Mouse (Mus musculus) limb, embryonic 15.5 days (tissue): ENCODE data around the gene Il6ra. TPM values are rescaled to one million over a fixed set of nuclear protein-coding genes. Genes with fewer than 3 reads are reported as not detected.

Experiments used
- ATAC-seq: fragments of 200-750 bp; cut with Nextera tagmentation; 2 replicates; pipeline ENCODE4 v1.8.0; 2017; ENCODE audit warnings: low read depth, moderate TSS enrichment; ENCODE audit not compliant: insufficient number of reproducible peaks, low FRiP score, low TSS enrichment
- H3K27ac ChIP-seq: fragments of 300-500 bp; sonication (generic); 2 replicates; pipeline ENCODE4 v1.5.1; 2015; ENCODE audit warnings: moderate library complexity, mild to moderate bottlenecking, inconsistent platforms
- H3K27me3 ChIP-seq: fragments of 300-500 bp; sonication (generic); 2 replicates; pipeline ENCODE4 v1.6.1; 2015; ENCODE audit warnings: inconsistent platforms
- H3K36me3 ChIP-seq: fragments of 300-500 bp; sonication (generic); 2 replicates; pipeline ENCODE4 v1.6.1; 2015; ENCODE audit warnings: inconsistent platforms
- H3K4me1 ChIP-seq: fragments of 300-500 bp; sonication (generic); 2 replicates; pipeline ENCODE4 v1.6.1; 2015; ENCODE audit warnings: inconsistent platforms
- H3K4me2 ChIP-seq: fragments of 300-500 bp; sonication (generic); 2 replicates; pipeline ENCODE4 v1.6.1; 2015; ENCODE audit warnings: mild to moderate bottlenecking, inconsistent platforms
- H3K4me3 ChIP-seq: fragments of 300-500 bp; sonication (generic); 2 replicates; pipeline ENCODE4 v1.5.1; 2015; ENCODE audit warnings: mild to moderate bottlenecking, inconsistent platforms
- H3K9ac ChIP-seq: fragments of 300-500 bp; sonication (generic); 2 replicates; pipeline ENCODE4 v1.6.1; 2015; ENCODE audit warnings: inconsistent platforms
- H3K9me3 ChIP-seq: fragments of 300-500 bp; sonication (generic); 2 replicates; pipeline ENCODE4 v1.6.1; 2016; ENCODE audit warnings: inconsistent platforms
- WGBS: fragments of 180-500 bp; shearing (Covaris S2); methylation state at CpG from one replicate; pipeline ENCODE4 v1.1.7; 2015; 5-methylcytosine and 5-hydroxymethylcytosine counted together
- polyA plus RNA-seq: library from polyadenylated mRNA; unstranded; fragments of >200 nt; fragmentation: Nextera tagmentation; extraction: Ambion mirVana; gene quantifications from 2 replicates; pipeline ENCODE4 v1.2.1, GENCODE M21; 2015

The Il6ra gene
- polyA plus RNA-seq, 1 experiment from 2014 or later: 2.9 TPM

DNA sequence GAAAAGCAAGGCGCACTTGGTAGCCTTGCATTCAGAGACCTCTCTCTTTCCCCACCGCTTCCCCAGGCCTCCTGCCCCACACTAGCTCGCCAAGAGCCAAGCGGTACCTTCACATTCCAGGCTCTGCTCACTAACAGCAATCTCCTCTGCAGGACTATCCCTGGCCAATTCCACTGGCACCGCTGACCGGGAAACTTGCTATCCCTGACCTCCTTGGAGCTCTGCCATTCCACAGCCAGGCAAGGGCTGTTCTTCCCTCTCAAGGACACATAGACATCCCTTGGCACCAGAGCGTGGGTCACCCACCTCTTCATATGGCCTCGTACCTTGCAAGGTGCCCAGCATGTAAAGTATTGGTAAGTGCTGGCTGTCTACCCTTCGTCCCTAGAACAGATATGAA lies 29.9 kb upstream of the Il6ra start:
- no peaks in the 10 kb centered on the region for H3K4me1 ChIP-seq
- no peaks in the 10 kb centered on the region for H3K27me3 ChIP-seq
- no peak overlapping the region for H3K9ac ChIP-seq
- peaks cover 96% of the 10 kb centered on the region for H3K36me3 ChIP-seq
- H3K4me2 ChIP-seq: no peak overlapping the region
- no peaks in the 10 kb centered on the region for H3K9me3 ChIP-seq
- WGBS: 91% methylated on average over 9 of the region's 9 CpGs
- no peak overlapping the region for H3K27ac ChIP-seq
- no peak overlapping the region for H3K4me3 ChIP-seq
- no peak for ATAC-seq

DNA sequence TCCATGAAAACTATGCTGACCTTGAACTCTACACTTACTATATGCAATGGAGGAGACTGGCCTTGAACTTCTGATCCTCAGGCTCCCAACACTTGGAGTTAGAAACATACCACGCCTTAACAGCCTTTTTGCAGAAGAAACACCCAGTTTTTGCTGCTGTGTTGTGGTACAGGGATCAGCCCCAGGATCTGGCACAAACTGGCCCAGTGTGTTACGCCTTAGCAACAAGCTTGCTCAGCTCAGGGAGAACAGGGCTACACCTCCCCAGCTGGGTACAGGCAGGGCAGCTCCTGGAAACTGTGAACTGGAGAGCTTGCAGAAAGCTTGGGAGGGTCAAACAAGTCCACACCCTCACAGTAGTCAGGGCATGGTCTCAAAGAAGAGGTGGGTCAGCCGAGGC lies 23.5 kb upstream of the Il6ra start:
- Histone ChIP-seq H3K4me3 (no peak overlapping the region), H3K36me3 (peaks cover 58% of the 10 kb centered on the region), H3K9me3 (no peaks in the 10 kb centered on the region), H3K27ac (no peak overlapping the region), H3K27me3 (no peaks in the 10 kb centered on the region), H3K4me2 (no peak overlapping the region), H3K4me1 (no peaks in the 10 kb centered on the region), H3K9ac (no peak overlapping the region)
- WGBS: 81% methylated on average over 3 of the region's 3 CpGs
- ATAC-seq: no peak

DNA sequence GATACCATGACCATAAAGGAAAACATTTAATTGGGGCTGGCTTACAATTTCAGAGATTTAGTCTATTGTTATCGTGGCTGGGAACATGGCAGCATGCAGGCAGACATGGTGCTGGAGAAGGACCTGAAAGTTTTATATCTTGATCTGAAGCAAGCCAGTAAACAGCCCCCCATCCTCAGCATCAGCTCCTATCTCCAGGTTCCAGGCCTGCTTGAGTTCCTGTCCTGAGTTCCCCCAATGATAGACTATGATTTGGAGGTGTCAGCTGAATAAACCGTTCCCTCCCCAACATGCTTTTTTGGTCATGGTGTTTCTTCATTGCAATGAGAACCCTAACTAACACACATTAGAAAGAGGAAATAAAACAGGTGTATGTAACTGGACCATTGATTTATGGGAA lies 19.9 kb upstream of the Il6ra start:
- H3K27ac ChIP-seq: no peak overlapping the region
- H3K9ac ChIP-seq: no peak overlapping the region
- no peaks in the 10 kb centered on the region for H3K27me3 ChIP-seq
- H3K4me1 ChIP-seq: no peaks in the 10 kb centered on the region
- H3K4me3 ChIP-seq: no peak overlapping the region
- peaks cover 27% of the 10 kb centered on the region for H3K36me3 ChIP-seq
- 87% methylated on average over 2 of the region's 2 CpGs for WGBS
- no peak for ATAC-seq
- no peak overlapping the region for H3K4me2 ChIP-seq
- no peaks in the 10 kb centered on the region for H3K9me3 ChIP-seq

DNA sequence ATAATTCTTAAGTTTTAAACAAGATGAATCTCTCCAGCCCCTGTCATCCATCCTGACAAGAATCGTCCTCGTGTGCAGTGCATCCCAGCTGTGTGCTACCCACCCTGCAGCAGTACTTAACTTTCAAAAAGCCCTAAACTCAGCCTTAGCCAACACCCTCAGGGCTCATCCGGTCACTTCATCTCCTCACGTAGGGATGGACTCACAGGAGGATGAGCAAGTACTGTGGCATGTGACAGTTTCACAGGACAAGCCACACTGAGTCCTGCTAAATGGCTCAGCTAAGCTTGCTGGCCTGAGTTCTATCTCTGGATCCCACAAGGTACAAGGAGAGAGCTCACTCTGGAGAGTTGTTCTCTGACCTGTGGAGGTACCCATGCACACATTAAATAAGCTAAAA lies 16.0 kb upstream of the Il6ra start:
- Histone ChIP-seq H3K27ac (no peak overlapping the region), H3K4me2 (no peak overlapping the region), H3K9ac (no peak overlapping the region), H3K9me3 (no peaks in the 10 kb centered on the region), H3K36me3 (no peaks in the 10 kb centered on the region), H3K4me3 (no peak overlapping the region), H3K4me1 (no peaks in the 10 kb centered on the region), H3K27me3 (no peaks in the 10 kb centered on the region)
- no peak for ATAC-seq
- WGBS: 62% methylated on average over 4 of the region's 4 CpGs

DNA sequence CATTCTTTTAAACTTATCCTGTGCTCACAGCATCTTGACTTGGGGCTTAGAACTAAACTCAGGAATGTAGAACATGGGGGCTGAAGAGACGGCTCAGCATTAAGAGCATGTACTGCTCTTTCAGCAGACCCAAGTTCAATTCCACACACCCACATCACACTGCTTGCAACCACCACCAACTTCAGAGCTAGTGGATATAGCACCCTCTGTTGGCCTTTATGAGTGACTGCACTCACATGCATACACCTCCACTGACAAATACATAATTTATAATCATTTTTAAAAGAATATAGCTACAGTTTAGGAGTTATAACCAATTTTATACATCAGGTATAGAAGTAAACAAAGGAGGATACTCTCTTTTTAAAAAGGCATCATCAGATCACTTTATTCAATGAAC lies 13.4 kb upstream of the Il6ra start:
- H3K9ac ChIP-seq: no peak overlapping the region
- no peaks in the 10 kb centered on the region for H3K9me3 ChIP-seq
- no peaks in the 10 kb centered on the region for H3K4me1 ChIP-seq
- H3K4me3 ChIP-seq: no peak overlapping the region
- H3K27ac ChIP-seq: no peak overlapping the region
- H3K36me3 ChIP-seq: no peaks in the 10 kb centered on the region
- H3K4me2 ChIP-seq: no peak overlapping the region
- H3K27me3 ChIP-seq: no peaks in the 10 kb centered on the region
- no peak for ATAC-seq
- 95% methylated on average over 1 of the region's 1 CpGs for WGBS

DNA sequence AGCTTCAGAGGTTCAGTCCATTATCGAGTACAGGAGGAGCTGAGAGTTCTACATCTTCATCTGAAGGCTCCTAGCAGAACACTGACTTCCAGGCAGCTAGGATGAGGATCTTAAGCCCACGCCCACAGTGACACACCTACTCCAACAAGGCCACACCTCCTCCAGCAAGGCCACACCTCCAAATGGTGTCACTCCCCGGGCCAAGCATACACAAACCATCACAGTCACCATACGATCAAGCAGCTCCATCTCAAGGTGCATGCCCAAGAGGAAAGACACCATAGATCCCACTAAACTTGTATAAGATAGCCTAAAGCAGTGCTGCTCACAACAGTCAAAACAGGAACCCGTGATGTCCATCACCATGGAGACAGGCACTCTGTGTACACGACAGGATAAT lies 7.7 kb upstream of the Il6ra start:
- Histone ChIP-seq H3K4me3 (no peak overlapping the region), H3K9me3 (no peaks in the 10 kb centered on the region), H3K27me3 (no peaks in the 10 kb centered on the region), H3K4me1 (no peaks in the 10 kb centered on the region), H3K9ac (no peak overlapping the region), H3K36me3 (no peaks in the 10 kb centered on the region), H3K27ac (no peak overlapping the region), H3K4me2 (no peak overlapping the region)
- no peak for ATAC-seq
- WGBS: 59% methylated on average over 6 of the region's 6 CpGs

DNA sequence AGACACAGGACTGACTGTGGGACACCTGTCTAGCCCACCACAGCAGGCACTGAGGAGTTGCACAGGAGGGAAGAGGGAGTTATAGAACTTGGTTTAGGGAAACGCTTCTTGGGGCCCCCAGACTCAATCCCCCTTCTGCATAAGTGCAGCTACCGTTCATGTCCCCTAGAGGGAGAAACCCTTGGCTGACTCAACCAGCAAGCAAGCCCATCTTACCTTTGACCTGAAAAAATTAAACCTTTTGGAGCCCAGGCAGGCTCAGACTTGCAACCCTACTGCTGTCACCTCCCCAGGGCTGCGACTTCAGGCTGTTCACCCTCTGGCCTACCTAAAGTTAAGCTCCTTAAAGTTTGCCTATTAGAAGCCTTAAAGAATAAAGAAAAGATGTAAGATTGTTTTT lies 4.4 kb upstream of the Il6ra start:
- 50% methylated on average over 3 of the region's 3 CpGs for WGBS
- no peak overlapping the region for H3K9ac ChIP-seq
- H3K36me3 ChIP-seq: no peaks in the 10 kb centered on the region
- no peak overlapping the region for H3K4me3 ChIP-seq
- H3K4me1 ChIP-seq: peaks cover 15% of the 10 kb centered on the region
- no peak for ATAC-seq
- H3K27ac ChIP-seq: no peak overlapping the region
- peaks cover 22% of the 10 kb centered on the region; the same call in 1 of the 2 replicates for H3K27me3 ChIP-seq
- no peaks in the 10 kb centered on the region for H3K9me3 ChIP-seq
- no peak overlapping the region for H3K4me2 ChIP-seq

DNA sequence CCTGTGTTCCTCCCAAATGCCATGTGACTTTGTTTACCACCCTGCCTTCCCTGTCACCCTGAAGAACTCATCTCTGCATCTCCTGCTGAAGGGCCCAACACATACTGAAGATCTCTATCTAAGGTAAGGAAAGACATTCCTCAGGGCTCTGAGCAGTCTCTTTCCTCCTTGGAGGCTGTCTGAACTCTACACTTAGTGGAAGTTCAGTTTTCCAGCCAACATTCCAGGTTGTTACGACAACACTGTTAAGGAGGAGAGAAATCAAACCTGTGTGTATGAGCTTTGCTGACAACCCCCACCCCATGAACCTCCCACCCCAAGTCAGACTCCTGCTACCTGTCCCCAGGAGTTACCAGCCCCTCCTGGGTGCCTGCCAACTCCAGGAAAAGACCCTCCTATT lies 3.6 kb upstream of the Il6ra start:
- H3K4me3 ChIP-seq: no peak overlapping the region
- no peak overlapping the region for H3K9ac ChIP-seq
- no peaks in the 10 kb centered on the region for H3K36me3 ChIP-seq
- no peak for ATAC-seq
- H3K4me2 ChIP-seq: no peak overlapping the region
- H3K27ac ChIP-seq: no peak overlapping the region
- H3K4me1 ChIP-seq: peaks cover 19% of the 10 kb centered on the region
- peaks cover 26% of the 10 kb centered on the region for H3K27me3 ChIP-seq
- H3K9me3 ChIP-seq: no peaks in the 10 kb centered on the region
- 52% methylated on average over 1 of the region's 1 CpGs for WGBS

DNA sequence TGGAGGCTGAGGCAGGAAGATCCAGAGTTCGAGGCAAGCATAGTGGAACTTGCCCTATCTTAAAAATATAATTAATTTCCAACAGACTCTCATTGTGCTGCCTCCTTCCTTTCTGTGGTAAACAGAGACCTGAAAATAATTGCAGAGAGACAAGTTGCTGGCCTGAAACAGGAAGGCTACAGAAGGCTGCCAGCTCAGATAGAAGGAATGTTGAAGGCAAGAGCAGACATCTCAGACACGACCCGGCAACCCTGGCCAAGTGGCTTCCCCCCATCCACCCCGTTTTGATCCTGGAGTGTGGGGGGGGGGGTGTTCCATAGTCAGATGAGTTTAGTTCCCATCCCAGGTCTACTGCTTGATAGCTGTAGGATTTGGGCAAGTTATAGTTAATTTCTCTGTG lies 1.7 kb upstream of the Il6ra start:
- 70% methylated on average over 4 of the region's 4 CpGs for WGBS
- Histone ChIP-seq H3K36me3 (no peaks in the 10 kb centered on the region), H3K27ac (no peak overlapping the region), H3K4me3 (no peak overlapping the region), H3K27me3 (peaks cover 26% of the 10 kb centered on the region), H3K4me2 (no peak overlapping the region), H3K9ac (no peak overlapping the region), H3K4me1 (peaks cover 20% of the 10 kb centered on the region), H3K9me3 (no peaks in the 10 kb centered on the region)
- ATAC-seq: no peak

DNA sequence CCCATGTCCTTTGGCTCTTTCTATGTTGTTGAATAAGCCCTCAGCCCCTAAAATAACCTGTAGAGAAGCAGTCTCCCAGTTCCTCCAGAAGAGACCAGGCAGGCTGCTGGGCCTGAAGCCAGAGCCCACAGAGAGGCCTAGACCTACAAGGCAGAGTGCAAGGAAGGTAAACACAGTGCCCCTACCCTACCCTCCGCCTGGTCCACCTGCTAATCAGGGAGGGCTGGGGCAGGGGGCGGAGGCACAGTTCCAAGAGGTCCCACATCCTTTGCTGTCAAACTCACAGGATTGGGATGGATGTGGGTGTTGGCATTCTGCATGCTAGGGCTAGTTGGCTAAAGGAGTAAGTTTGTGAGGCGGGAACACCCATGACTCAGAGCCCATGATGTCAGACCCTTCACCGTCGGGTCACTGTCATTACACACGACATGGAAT lies 871 bp downstream of the Il6ra start:
- H3K9ac ChIP-seq: no peak overlapping the region
- H3K4me3 ChIP-seq: peak overlapping the region; percentile 56
- WGBS: 34% methylated on average over 6 of the region's 6 CpGs
- H3K27me3 ChIP-seq: peaks cover 26% of the 10 kb centered on the region
- no peaks in the 10 kb centered on the region for H3K9me3 ChIP-seq
- peak overlapping the region; percentile 100 for H3K4me2 ChIP-seq
- no peak overlapping the region for H3K27ac ChIP-seq
- no peaks in the 10 kb centered on the region for H3K36me3 ChIP-seq
- no peak for ATAC-seq
- H3K4me1 ChIP-seq: peaks cover 21% of the 10 kb centered on the region

DNA sequence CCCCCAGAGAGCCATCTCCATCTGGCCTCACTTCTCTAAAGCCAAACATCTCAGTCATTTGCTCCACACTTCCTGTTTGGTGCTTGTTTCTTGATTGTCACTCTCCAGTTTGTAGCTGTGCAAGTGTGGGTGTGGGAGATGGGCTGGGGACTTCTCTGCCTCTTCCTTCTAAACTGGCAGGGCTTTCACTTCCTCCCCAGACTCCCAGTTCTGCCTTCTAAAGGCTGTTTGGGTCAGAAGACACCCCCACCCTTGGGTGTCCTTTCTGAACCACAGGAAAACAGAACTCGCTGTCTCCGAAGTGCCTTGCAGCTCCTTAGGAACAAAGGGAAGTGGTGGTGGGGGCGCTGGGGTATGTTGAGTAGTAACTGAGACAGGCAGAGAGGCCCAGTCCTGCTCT lies 1.8 kb downstream of the Il6ra start:
- ATAC-seq: no peak
- no peak overlapping the region for H3K4me3 ChIP-seq
- H3K4me2 ChIP-seq: no peak overlapping the region
- H3K27ac ChIP-seq: no peak overlapping the region
- no peaks in the 10 kb centered on the region for H3K9me3 ChIP-seq
- peaks cover 21% of the 10 kb centered on the region for H3K4me1 ChIP-seq
- H3K27me3 ChIP-seq: peaks cover 26% of the 10 kb centered on the region
- H3K9ac ChIP-seq: no peak overlapping the region
- no peaks in the 10 kb centered on the region for H3K36me3 ChIP-seq
- 91% methylated on average over 3 of the region's 3 CpGs for WGBS

DNA sequence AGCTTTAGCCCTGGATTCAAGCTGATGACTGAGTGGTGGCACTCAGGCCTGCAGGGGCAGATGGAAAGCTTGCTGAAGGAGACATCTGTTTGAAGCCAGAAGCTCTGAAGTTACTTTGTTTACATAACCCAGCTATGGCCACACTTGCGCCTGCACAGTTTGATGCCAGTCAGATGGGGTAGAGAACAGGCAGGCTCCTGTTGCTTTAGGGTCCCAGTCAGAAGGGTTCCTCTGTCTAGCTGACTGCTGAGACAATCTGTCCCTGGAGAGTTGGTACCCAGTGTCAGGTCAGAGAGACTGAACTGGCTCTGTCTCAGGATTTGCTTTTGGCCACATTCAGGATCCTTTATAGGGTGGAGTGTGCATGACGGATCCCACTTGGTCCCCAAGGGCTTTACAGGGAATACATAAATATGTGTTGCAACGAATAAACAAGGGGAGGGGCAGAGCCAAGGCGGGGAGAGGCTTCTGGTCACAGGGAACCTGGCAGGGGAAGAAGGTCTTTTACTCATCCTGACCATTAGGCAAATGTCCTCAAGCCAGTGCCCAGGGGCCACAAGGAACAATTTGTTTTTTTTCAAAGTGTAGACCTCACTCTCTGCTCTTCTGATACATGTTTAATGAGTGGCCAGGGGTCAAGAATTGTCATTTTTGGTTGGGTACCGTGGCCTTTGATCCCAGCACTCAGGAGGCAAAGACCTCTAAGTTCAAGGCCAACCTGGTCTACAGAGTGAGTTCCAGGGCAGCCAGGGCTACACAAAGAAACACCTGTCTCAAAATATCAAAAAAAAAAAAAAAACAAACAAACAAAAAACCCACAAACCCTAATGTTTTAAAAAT lies 3.1 kb downstream of the Il6ra start:
- Histone ChIP-seq H3K36me3 (no peaks in the 10 kb centered on the region), H3K4me1 (peaks cover 21% of the 10 kb centered on the region), H3K27me3 (peaks cover 26% of the 10 kb centered on the region), H3K27ac (no peak overlapping the region), H3K4me2 (no peak overlapping the region), H3K4me3 (no peak overlapping the region), H3K9me3 (no peaks in the 10 kb centered on the region), H3K9ac (no peak overlapping the region)
- no peak for ATAC-seq
- WGBS: 41% methylated on average over 5 of the region's 5 CpGs

DNA sequence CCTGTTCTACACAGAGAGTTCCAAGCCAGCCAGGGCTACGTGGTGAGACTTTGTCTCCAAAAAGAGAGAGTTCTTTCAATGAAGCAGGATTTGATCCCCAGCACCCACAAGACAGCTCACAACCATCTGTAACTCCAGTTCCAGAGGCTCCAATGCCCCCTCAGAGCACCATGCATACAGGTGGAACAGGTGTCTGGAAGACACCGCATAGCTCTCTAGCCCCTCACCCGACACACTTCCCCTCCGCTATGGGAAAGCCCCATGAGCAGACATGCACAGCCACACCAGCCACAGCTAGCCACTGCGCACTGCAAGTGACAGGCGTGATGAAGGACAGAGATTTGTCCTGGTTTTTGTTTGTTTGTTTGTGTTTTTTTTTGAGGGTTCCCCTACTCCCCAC lies 4.2 kb downstream of the Il6ra start:
- H3K4me2 ChIP-seq: no peak overlapping the region
- H3K27me3 ChIP-seq: peaks cover 16% of the 10 kb centered on the region
- H3K27ac ChIP-seq: no peak overlapping the region

More for the DNA sequence above, 4.2 kb downstream of the Il6ra start:
- H3K36me3 ChIP-seq: no peaks in the 10 kb centered on the region
- no peak for ATAC-seq
- H3K9ac ChIP-seq: no peak overlapping the region
- peaks cover 20% of the 10 kb centered on the region for H3K4me1 ChIP-seq
- no peak overlapping the region for H3K4me3 ChIP-seq
- H3K9me3 ChIP-seq: no peaks in the 10 kb centered on the region
- WGBS: 75% methylated on average over 6 of the region's 6 CpGs
